11 mouse cellular contexts compared by ENCODE assay signal in genomic region chr8:96318367-96318766, GRCm38 (mm10).
A peak's percentile ranks its signal among the peaks of the same experiment; 100 is the strongest.
DNase-seq lines count a peak whose midpoint lies in the region; ATAC-seq and TF ChIP-seq lines count a peak whose summit lies in the region.
"Had no signal": no experiment of that assay in that cellular context is flagged by ENCODE, and none has a peak within 500 bp of the region (broad histone marks: within the 10 kb centered on the region; RNA-seq: fewer than 3 reads in every experiment).

No protein-coding gene starts in this region.

- no peak overlapping the region for H3K4me3 ChIP-seq in heart, embryonic 12.5 days
- H3K4me3 ChIP-seq in liver, embryonic 14.5 days (ENCODE audit: insufficient read depth in 1 of 2, low read depth in 2 of 2, low read length in 2 of 2): no peak overlapping the region
- H3K4me3 ChIP-seq in liver, postnatal 0 days (ENCODE audit: low read depth, low read length): no peak overlapping the region
- H3K4me3 ChIP-seq: heart, embryonic 15.5 days had no signal

- intact Hi-C loops in left cerebral cortex, postnatal 36 days (cut with DNase I): loop anchor here (5.0 kb wide), 1 partner anchor 341 kb away; no protein-coding TSS in a partner anchor

- H3K9ac ChIP-seq in heart, embryonic 12.5 days: no peak overlapping the region
- H3K9ac ChIP-seq in liver, embryonic 14.5 days (replicated peaks): no peak overlapping the region
- H3K9ac ChIP-seq in liver, postnatal 0 days (replicated peaks): no peak overlapping the region
- H3K9ac ChIP-seq: heart, embryonic 15.5 days had no signal

- H3K9me3 ChIP-seq in heart, embryonic 12.5 days (replicated peaks): no peaks in the 10 kb centered on the region
- H3K9me3 ChIP-seq in liver, embryonic 14.5 days (ENCODE audit: control insufficient read depth, low read length): no peaks in the 10 kb centered on the region
- H3K9me3 ChIP-seq in liver, postnatal 0 days (ENCODE audit: low read length): no peaks in the 10 kb centered on the region
- H3K9me3 ChIP-seq: heart, embryonic 15.5 days had no signal

- 68% methylated on average over 5 of the region's 5 CpGs for WGBS in heart, embryonic 12.5 days
- 56% methylated on average over 5 of the region's 5 CpGs for WGBS in liver, embryonic 14.5 days (ENCODE audit: insufficient replicate concordance)
- whole genome bisulfite sequencing in liver, postnatal 0 days (ENCODE audit: insufficient replicate concordance): 72% methylated on average over 5 of the region's 5 CpGs

- no peak overlapping the region for H3K27ac ChIP-seq in heart, embryonic 12.5 days (ENCODE audit: poor library complexity, severe bottlenecking)
- H3K27ac ChIP-seq in liver, embryonic 14.5 days: no peak overlapping the region
- no peak overlapping the region for H3K27ac ChIP-seq in liver, postnatal 0 days (ENCODE audit: low read depth)
- H3K27ac ChIP-seq: heart, embryonic 15.5 days had no signal

- ATAC-seq in heart, embryonic 12.5 days (ENCODE audit: insufficient number of reproducible peaks, low FRiP score): no peak
- ATAC-seq in liver, embryonic 14.5 days (ENCODE audit: insufficient read depth): no peak
- ATAC-seq in liver, postnatal 0 days: no peak

- no peaks in the 10 kb centered on the region for H3K36me3 ChIP-seq in heart, embryonic 12.5 days
- no peaks in the 10 kb centered on the region for H3K36me3 ChIP-seq in liver, embryonic 14.5 days (replicated peaks; ENCODE audit: control insufficient read depth, insufficient read depth, low read depth)
- no peaks in the 10 kb centered on the region for H3K36me3 ChIP-seq in liver, postnatal 0 days (replicated peaks; ENCODE audit: insufficient read depth, low read length)
- H3K36me3 ChIP-seq: heart, embryonic 15.5 days had no signal

- no peak overlapping the region for H3K4me2 ChIP-seq in heart, embryonic 12.5 days
- H3K4me2 ChIP-seq in liver, embryonic 14.5 days (ENCODE audit: low read depth): no peak overlapping the region
- no peak overlapping the region for H3K4me2 ChIP-seq in liver, postnatal 0 days (ENCODE audit: low read depth, low read length)
- H3K4me2 ChIP-seq: heart, embryonic 15.5 days had no signal

- TF ChIP-seq CTCF in liver, embryonic 14.5 days (IDR thresholded peaks at IDR 0.05; ENCODE audit: low read depth): 0 out of 2 replicates have a peak, but pooled peaks have one; percentile 11
- no peak for TF ChIP-seq CTCF in liver, postnatal 0 days (IDR thresholded peaks at IDR 0.05; ENCODE audit: low read depth)

- H3K4me1 ChIP-seq in heart, embryonic 12.5 days (replicated peaks): no peaks in the 10 kb centered on the region
- H3K4me1 ChIP-seq in liver, embryonic 14.5 days (replicated peaks; ENCODE audit: control insufficient read depth in 2 of 2, insufficient read depth in 2 of 2, low read length in 1 of 2): no peaks in the 10 kb centered on the region
- no peaks in the 10 kb centered on the region for H3K4me1 ChIP-seq in liver, postnatal 0 days (ENCODE audit: insufficient read depth)
- H3K4me1 ChIP-seq: heart, embryonic 15.5 days had no signal

- peak; percentile 13 for DNase-seq in heart, adult 8-10 months (ENCODE audit: low spot score)
- DNase-seq in liver, embryonic 14.5 days (ENCODE audit: low read depth in 3 of 3, low spot score in 3 of 3): no peak
- no peak for DNase-seq in liver, postnatal 0 days
- DNase-seq in WW6 (ENCODE audit: low read depth, low spot score): peak; percentile 11
- peak; percentile 13 for DNase-seq in kidney, postnatal 10 days
- no peak for DNase-seq in yolk sac, embryonic 10.5 days (ENCODE audit: low spot score)
- no peak for DNase-seq in left cerebral cortex, postnatal 36 days (ENCODE audit: low spot score in 2 of 2)
- DNase-seq: cerebellum, adult 11-12 months; lung, adult 18-20 months had no signal

- TF ChIP-seq EP300 in liver, embryonic 14.5 days (IDR thresholded peaks at IDR 0.05; ENCODE audit: low read depth): no peak
- TF ChIP-seq EP300 in liver, postnatal 0 days (IDR thresholded peaks at IDR 0.05; ENCODE audit: low read depth): no peak

- no peaks in the 10 kb centered on the region for H3K27me3 ChIP-seq in heart, embryonic 12.5 days (replicated peaks)
- no peaks in the 10 kb centered on the region for H3K27me3 ChIP-seq in liver, embryonic 14.5 days (ENCODE audit: control insufficient read depth, insufficient read depth, low read length)
- no peaks in the 10 kb centered on the region for H3K27me3 ChIP-seq in liver, postnatal 0 days (ENCODE audit: insufficient read depth, low read length)
- H3K27me3 ChIP-seq: heart, embryonic 15.5 days had no signal

Comparison
In these comparisons a context has a peak if more than half of its experiments do, and no peak if none do; other contexts are left out.
1. DNase-seq: peak in heart, adult 8-10 months (single experiment), WW6 (single experiment) and kidney, postnatal 10 days (single experiment); none in liver, embryonic 14.5 days (0 of 3), liver, postnatal 0 days (single experiment), yolk sac, embryonic 10.5 days (single experiment) and left cerebral cortex, postnatal 36 days (0 of 2).